Mouse (Mus musculus): Measurements from ENCODE around the gene Pitx1.

Gene Pitx1

GRCm38 (mm10) chr13:55775056-55775455 lies 60.9 kb downstream of the Pitx1 start:
- DNase-seq (ENCODE audit: low spot score) = peak; percentile 40

Measured in testis, postnatal 10 days (tissue).